Mouse (Mus musculus) Patski (cell line): Measurements from ENCODE around the gene Nup160. TPM values are rescaled to one million over a fixed set of nuclear protein-coding genes. Genes with fewer than 3 reads are reported as not detected.

ENCODE experiments used
- ATAC-seq: fragments of 100-300 bp; one replicate; pipeline ENCODE4 v1.8.0; 2021
- CTCF ChIA-PET: fragments of 350-600 bp; sonication (Branson Sonifier 250); formaldehyde crosslinking; loops from one replicate; lab custom pipeline; 2022; ENCODE audit warnings: inconsistent platforms; lab: Charles Lee
- POLR2A ChIA-PET: fragments of 350-600 bp; sonication (Branson Sonifier 250); formaldehyde crosslinking; loops from one replicate; lab custom pipeline; 2022; ENCODE audit warnings: antibody characterized with exemption, inconsistent platforms; lab: Charles Lee
- DNase-seq: peaks from one replicate; pipeline ENCODE4 v3.0.0-alpha.2; 2011; ENCODE audit warnings: low read depth, low spot score
- H3K27me3 ChIP-seq: fragments of 371-371 bp; one replicate; pipeline ENCODE4 v1.5.1; 2021
- CTCF ChIP-seq: fragments of 100-300 bp; IDR thresholded peaks from one replicate; pipeline ENCODE4 v1.5.1; 2021
- in situ Hi-C: fragments of 300-500 bp; cut with MboI; formaldehyde crosslinking; loops from 3 replicates; pipeline ENCODE4 v1.11.1; 2018; ENCODE audit warnings: low pct_unique_long_range_greater_than_20kb, mixed read lengths
- polyA plus RNA-seq: library from polyadenylated mRNA; unstranded; gene quantifications from one replicate; pipeline ENCODE4 v1.2.3, GENCODE M21; 2021

The Nup160 gene
- polyA plus RNA-seq, 1 experiment from 2014 or later, result 32.2 TPM

- H3K27me3 ChIP-seq, result no peaks in the 10 kb centered on the region
- in situ Hi-C loops, result no loop called here
- CTCF ChIA-PET, result no interaction called here
- ATAC-seq (no peak), DNase-seq (no peak)
- TF ChIP-seq CTCF, result no peak
- POLR2A ChIA-PET, result no interaction called here
Measured at GRCm38 (mm10) chr2:90660947-90661346, 16.1 kb upstream of the Nup160 start.

GRCm38 (mm10) chr2:90661426-90661825 lies 15.6 kb upstream of the Nup160 start:
- ATAC-seq, result no peak
- in situ Hi-C loops, result no loop called here
- ChIA-PET CTCF (no interaction called here), POLR2A (no interaction called here)
- DNase-seq, result no peak
- H3K27me3 ChIP-seq, result no peaks in the 10 kb centered on the region
- no peak for TF ChIP-seq CTCF

- in situ Hi-C loops, result no loop called here
- ChIA-PET POLR2A (no interaction called here), CTCF (interaction anchor here (1.0 to 1.8 kb wide), 3 partner anchors 9 to 162 kb away, joined by 3 to 4 read pairs (median 3); no protein-coding TSS in a partner anchor)
- DNase-seq, result no peak
- no peak for TF ChIP-seq CTCF
- no peaks in the 10 kb centered on the region for H3K27me3 ChIP-seq
- ATAC-seq, result no peak
Measured at GRCm38 (mm10) chr2:90666591-90667387, 10.2 kb upstream of the Nup160 start.

- in situ Hi-C loops, result no loop called here
- ChIA-PET CTCF (interaction anchor here (0.9 to 1.8 kb wide), 5 partner anchors 10 to 162 kb away, joined by 3 to 6 read pairs (median 4); no protein-coding TSS in a partner anchor), POLR2A (no interaction called here)
- DNase-seq (no peak), ATAC-seq (peak; percentile 39)
- no peaks in the 10 kb centered on the region for H3K27me3 ChIP-seq
- TF ChIP-seq CTCF, result no peak
Measured at GRCm38 (mm10) chr2:90667388-90668265, 9.4 kb upstream of the Nup160 start.

GRCm38 (mm10) chr2:90670343-90670742 lies 6.7 kb upstream of the Nup160 start:
- ATAC-seq (no peak), DNase-seq (no peak)
- no peaks in the 10 kb centered on the region for H3K27me3 ChIP-seq
- in situ Hi-C loops, result no loop called here
- ChIA-PET POLR2A (no interaction called here), CTCF (interaction anchor here (1.2 kb wide), 1 partner anchor 200 kb away, joined by 3 read pairs; no protein-coding TSS in a partner anchor)
- TF ChIP-seq CTCF, result no peak

- no peaks in the 10 kb centered on the region for H3K27me3 ChIP-seq
- ATAC-seq (no peak), DNase-seq (no peak)
- CTCF ChIA-PET, result no interaction called here
- no peak for TF ChIP-seq CTCF
- in situ Hi-C loops, result no loop called here
- POLR2A ChIA-PET, result no interaction called here
Measured at GRCm38 (mm10) chr2:90673339-90673738, 3.7 kb upstream of the Nup160 start.

GRCm38 (mm10) chr2:90674555-90674954 lies 2.5 kb upstream of the Nup160 start:
- no peak for DNase-seq
- in situ Hi-C loops, result no loop called here
- H3K27me3 ChIP-seq, result no peaks in the 10 kb centered on the region
- ChIA-PET CTCF (no interaction called here), POLR2A (no interaction called here)
- ATAC-seq, result no peak
- peak; percentile 54 for TF ChIP-seq CTCF

GRCm38 (mm10) chr2:90675488-90675887 lies 1.5 kb upstream of the Nup160 start:
- POLR2A ChIA-PET, result no interaction called here
- H3K27me3 ChIP-seq, result no peaks in the 10 kb centered on the region
- CTCF ChIA-PET, result interaction anchor here (0.9 kb wide), 1 partner anchor 194 kb away, joined by 3 read pairs; no protein-coding TSS in a partner anchor
- no peak for ATAC-seq
- in situ Hi-C loops, result loop anchor here (5.0 kb wide), 1 partner anchor 93 kb away; the partner anchor contains the start of gene Ptprj
- DNase-seq, result no peak
- TF ChIP-seq CTCF, result no peak

- DNase-seq (no peak), ATAC-seq (no peak)
- ChIA-PET CTCF (interaction anchor here (0.8 to 1.7 kb wide), 3 partner anchors 9 to 204 kb away, joined by 3 to 4 read pairs (median 3); no protein-coding TSS in a partner anchor), POLR2A (no interaction called here)
- in situ Hi-C loops, result loop anchor here (5.0 kb wide), 1 partner anchor 96 kb away; the partner anchor contains the start of gene Ptprj
- TF ChIP-seq CTCF, result peak; percentile 47
- no peaks in the 10 kb centered on the region for H3K27me3 ChIP-seq
Measured at GRCm38 (mm10) chr2:90678256-90679060, 1.4 kb downstream of the Nup160 start.
